Mouse (Mus musculus) kidney, adult 9 months (tissue): ENCODE measurements around the gene Cenpp.

Experiments
- DNase-seq: peaks from one replicate; pipeline ENCODE4 v3.0.0; 2022

Cenpp gene

GRCm38 (mm10) chr13:49518761-49519160, 133.8 kb downstream of the Cenpp start:
- DNase-seq = no peak

- DNase-seq = no peak
These were observed 145.4 kb downstream of the Cenpp start for GRCm38 (mm10) chr13:49507176-49507575.

- DNase-seq = no peak
These were observed 146.8 kb downstream of the Cenpp start for GRCm38 (mm10) chr13:49505776-49506175.

GRCm38 (mm10) chr13:49504510-49504909, 148.1 kb downstream of the Cenpp start, which contains the start of gene Ecm2:
Gene Ecm2 (plus strand): TSS chr13:49504810.
- no peak for DNase-seq

- DNase-seq = no peak
These were observed 159.9 kb downstream of the Cenpp start, which contains the start of gene Tes3-ps for GRCm38 (mm10) chr13:49492376-49493368. Gene Tes3-ps (plus strand): TSS chr13:49493318.

- DNase-seq = no peak
These were observed 167.2 kb downstream of the Cenpp start for GRCm38 (mm10) chr13:49485388-49485787.

GRCm38 (mm10) chr13:49480551-49480950, 172.0 kb downstream of the Cenpp start:
- DNase-seq = no peak

GRCm38 (mm10) chr13:49480057-49480456, 172.5 kb downstream of the Cenpp start:
- DNase-seq = peak; percentile 79

GRCm38 (mm10) chr13:49479399-49479798, 173.2 kb downstream of the Cenpp start:
- DNase-seq = no peak

- no peak for DNase-seq
These were observed 173.7 kb downstream of the Cenpp start for GRCm38 (mm10) chr13:49478851-49479374.

GRCm38 (mm10) chr13:49477887-49478286, 174.7 kb downstream of the Cenpp start:
- DNase-seq = no peak

- no peak for DNase-seq
These were observed 179.9 kb downstream of the Cenpp start for GRCm38 (mm10) chr13:49472676-49473005.

- no peak for DNase-seq
These were observed 180.5 kb downstream of the Cenpp start for GRCm38 (mm10) chr13:49471981-49472675.

- DNase-seq = no peak
These were observed 181.8 kb downstream of the Cenpp start for GRCm38 (mm10) chr13:49470806-49471205.

GRCm38 (mm10) chr13:49470319-49470718, 182.3 kb downstream of the Cenpp start:
- DNase-seq = no peak

- no peak for DNase-seq
These were observed 183.6 kb downstream of the Cenpp start for GRCm38 (mm10) chr13:49469002-49469401.

GRCm38 (mm10) chr13:49467585-49467984, 185.0 kb downstream of the Cenpp start:
- no peak for DNase-seq

GRCm38 (mm10) chr13:49466393-49467075, 186.1 kb downstream of the Cenpp start:
- no peak for DNase-seq

- DNase-seq = no peak
These were observed 186.7 kb downstream of the Cenpp start for GRCm38 (mm10) chr13:49465875-49466274.

- no peak for DNase-seq
These were observed 189.7 kb downstream of the Cenpp start for GRCm38 (mm10) chr13:49462921-49463320.

GRCm38 (mm10) chr13:49461458-49462132, 191.0 kb downstream of the Cenpp start:
- DNase-seq = peak; percentile 92

- no peak for DNase-seq
These were observed 191.7 kb downstream of the Cenpp start for GRCm38 (mm10) chr13:49460692-49461414.
